Mouse (Mus musculus) liver, postnatal 0 days (tissue): ENCODE measurements at regions not wholly inside any gene's neighbourhood (a gene's known extent, or its start where the extent isn't known, plus 50 kb on each side); places are given as distances from the start of the nearest gene placed in this dataset.

Experiments used
- CTCF ChIP-seq: sonication (generic); IDR thresholded peaks from 2 replicates; pipeline ENCODE4 v1.5.1; 2016; ENCODE audit warnings: antibody characterized with exemption, low read depth
- EP300 ChIP-seq: IDR thresholded peaks from 2 replicates; pipeline ENCODE4 v1.6.1; 2016; ENCODE audit warnings: antibody characterized with exemption, low read depth, mild to moderate bottlenecking

DNA sequence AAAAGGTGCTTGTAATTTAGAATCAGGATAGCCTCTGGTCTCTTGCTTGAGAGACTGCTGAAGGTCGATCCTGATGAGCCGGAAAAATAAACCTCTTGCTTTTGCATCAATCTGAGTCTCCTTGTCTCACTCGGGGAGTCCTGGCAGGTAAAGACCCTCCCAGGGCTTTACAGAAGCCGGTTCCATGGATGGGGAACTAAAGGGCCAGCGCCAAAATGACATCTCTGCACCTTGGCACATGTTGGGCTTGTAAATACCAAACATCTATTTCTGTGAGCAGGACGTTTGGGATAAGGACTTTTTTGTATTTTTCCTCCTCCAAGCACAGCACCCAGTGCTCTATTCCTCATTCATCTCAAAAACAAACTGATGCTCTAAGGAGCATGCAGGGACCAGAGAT lies 57.1 kb upstream of the Hephl1 start:
- TF ChIP-seq EP300 (no peak), CTCF (no peak)
